In genomic region chr12:31499314-31500131, GRCm38 (mm10) we compare ENCODE assay signal across 7 mouse cellular contexts. TPM values are rescaled to one million over a fixed set of nuclear protein-coding genes. Genes with fewer than 3 reads are reported as not detected.
A peak's percentile ranks its signal among the peaks of the same experiment; 100 is the strongest.
DNase-seq lines count a peak whose midpoint lies in the region; ATAC-seq lines count a peak whose summit lies in the region.

Gene Cbll1, minus strand, starts transcription at chr12:31499616.

- no peaks in the 10 kb centered on the region for H3K9me3 ChIP-seq in intestine, embryonic 15.5 days
- no peaks in the 10 kb centered on the region for H3K9me3 ChIP-seq in midbrain, embryonic 10.5 days (replicated peaks)

- H3K4me3 ChIP-seq in intestine, embryonic 15.5 days (replicated peaks): peak within 1 kb of the TSS; percentile 94
- peak within 1 kb of the TSS; percentile 98 for H3K4me3 ChIP-seq in midbrain, embryonic 10.5 days

- peaks cover 11% of the 10 kb centered on the region for H3K4me1 ChIP-seq in intestine, embryonic 15.5 days (replicated peaks)
- H3K4me1 ChIP-seq in midbrain, embryonic 10.5 days: peaks cover 23% of the 10 kb centered on the region

- ATAC-seq in intestine, embryonic 15.5 days: peak; percentile 99

- H3K9ac ChIP-seq in intestine, embryonic 15.5 days: peak within 1 kb of the TSS; percentile 88

- peak; percentile 96 to 97 for DNase-seq in adrenal gland, adult 18-20 months (ENCODE audit: low spot score in 2 of 2)
- peak; percentile 97 for DNase-seq in embryo, embryonic 11 days
- peak; percentile 92 to 94 for DNase-seq in gastrocnemius, postnatal 36 days
- peak; percentile 97 to 98 for DNase-seq in left cerebral cortex, postnatal 25 days (ENCODE audit: low spot score in 2 of 2)
- DNase-seq in midbrain, embryonic 10.5 days (ENCODE audit: low spot score): peak; percentile 95
- peak; percentile 96 for DNase-seq in right cerebral cortex, postnatal 4 days

- H3K27ac ChIP-seq in intestine, embryonic 15.5 days: peak within 1 kb of the TSS; percentile 87
- peak within 1 kb of the TSS; percentile 96 for H3K27ac ChIP-seq in midbrain, embryonic 10.5 days (replicated peaks)

- 0% methylated on average over 68 of the region's 68 CpGs for WGBS in intestine, embryonic 15.5 days
- WGBS in midbrain, embryonic 10.5 days: under 1% methylated on average over 68 of the region's 68 CpGs

- H3K36me3 ChIP-seq in intestine, embryonic 15.5 days: no peaks in the 10 kb centered on the region
- peaks cover under 1% of the 10 kb centered on the region for H3K36me3 ChIP-seq in midbrain, embryonic 10.5 days

- no peaks in the 10 kb centered on the region for H3K27me3 ChIP-seq in intestine, embryonic 15.5 days (replicated peaks)
- no peaks in the 10 kb centered on the region for H3K27me3 ChIP-seq in midbrain, embryonic 10.5 days (ENCODE audit: low read depth, poor library complexity, severe bottlenecking)

- peak within 1 kb of the TSS; percentile 84 for H3K4me2 ChIP-seq in intestine, embryonic 15.5 days (replicated peaks)

- intact Hi-C loops in gastrocnemius, postnatal 36 days (cut with DNase I): loop anchor here (10.0 kb wide), 2 partner anchors 125 to 135 kb away; partner anchors contain the start of gene Bcap29
- intact Hi-C loops in left cerebral cortex, postnatal 25 days (cut with DNase I): loop anchor here (1.0 to 10.0 kb wide), 4 partner anchors 125 to 223 kb away; partner anchors contain the start of genes Bcap29, Cog5 and Dus4l

RNA-seq across cellular contexts. Expression of gene Cbll1, which starts in this region (rescaled TPM):
- 10 to 100 TPM; 16.9 to 17.8 TPM for total RNA-seq in adrenal gland, adult 18-20 months (2021)
- total RNA-seq in gastrocnemius, postnatal 36 days (2021): 10 to 100 TPM in 1 of 2 experiments, 1 to 10 TPM in 1; 7.5 to 10.6 TPM
- polyA plus RNA-seq in intestine, embryonic 15.5 days (2015; fragmentation: Nextera tagmentation; extraction: Ambion mirVana): 13.9 TPM in 2 replicates
- total RNA-seq in left cerebral cortex, postnatal 25 days (2021): 10 to 100 TPM; 23.3 to 24.5 TPM
- 17.5 and 20.1 TPM in 2 replicates for polyA plus RNA-seq in midbrain, embryonic 10.5 days (2016; fragmentation: Nextera tagmentation; extraction: Ambion mirVana)

Comparison
In these comparisons a context has a peak if more than half of its experiments do, and no peak if none do; other contexts are left out.
1. Peak in every context shown above with its lines: DNase-seq, ATAC-seq, H3K4me3 ChIP-seq and H3K27ac ChIP-seq.